Mouse (Mus musculus): ENCODE data around the gene Klf17. TPM values are rescaled to one million over a fixed set of nuclear protein-coding genes. Genes with fewer than 3 reads are reported as not detected.

Gene Klf17
- total and polyA plus RNA-seq, 3 experiments: not detected

GRCm38 (mm10) chr4:117708780-117709550, 56.5 kb downstream of the Klf17 start:
- Histone ChIP-seq H3K9ac (ENCODE audit: insufficient read depth, low read depth) (no peak overlapping the region), H3K27ac (ENCODE audit: insufficient read depth, low read depth) (no peak overlapping the region), H3K4me2 (ENCODE audit: insufficient read depth, low read depth, poor library complexity, severe bottlenecking) (no peak overlapping the region), H3K36me3 (replicated peaks in 1 of 2; ENCODE audit: control insufficient read depth in 1 of 2, insufficient read depth in 1 of 2, low read length in 1 of 2) (no peaks in the 10 kb centered on the region), H3K4me1 (ENCODE audit: control insufficient read depth in 1 of 2, insufficient read depth in 2 of 2) (no peaks in the 10 kb centered on the region), H3K4me3 (replicated peaks in 1 of 3; ENCODE audit: low read depth in 2 of 3, low read length in 2 of 3, poor library complexity in 1 of 3) (no peak overlapping the region), H3K9me3 (replicated peaks; ENCODE audit: low read length) (no peaks in the 10 kb centered on the region), H3K27me3 (replicated peaks) (peaks cover 5% of the 10 kb centered on the region), H3K79me2 (replicated peaks; ENCODE audit: control insufficient read depth, extremely low read depth, insufficient read depth, poor library complexity, severe bottlenecking) (no peaks in the 10 kb centered on the region)
- dilution Hi-C loops (cut with MboI; ENCODE audit: extremely low pct_ligation_motif_present, extremely low pct_unique_long_range_greater_than_20kb, low sequenced_read_pairs) (no loop called here), in situ Hi-C loops (cut with MboI; ENCODE audit: low pct_ligation_motif_present, low pct_unique_long_range_greater_than_20kb, low sequenced_read_pairs) (no loop called here)
- TF ChIP-seq MAFK (IDR thresholded peaks at IDR 0.05; ENCODE audit: insufficient replicate concordance, low read length) (no peak), ZNF384 (IDR thresholded peaks at IDR 0.05; ENCODE audit: low read depth, low read length) (no peak), UBTF (IDR thresholded peaks at IDR 0.05; ENCODE audit: low read depth, low read length) (no peak), MEF2A (IDR thresholded peaks at IDR 0.05; ENCODE audit: borderline replicate concordance, low read depth, low read length) (no peak), RCOR1 (conservative IDR thresholded peaks at IDR 0.05; ENCODE audit: low read depth, low read length) (no peak), POLR2AphosphoS2 (IDR thresholded peaks at IDR 0.05; ENCODE audit: low read depth, low read length) (no peak), MAX (IDR thresholded peaks at IDR 0.05; ENCODE audit: low read length) (no peak), BHLHE40 (IDR thresholded peaks at IDR 0.05; ENCODE audit: low read depth, low read length) (no peak), HCFC1 (IDR thresholded peaks at IDR 0.05; ENCODE audit: low read depth, low read length) (no peak), MYC (IDR thresholded peaks at IDR 0.05; ENCODE audit: low read depth, low read length) (no peak), E2F4 (IDR thresholded peaks at IDR 0.05; ENCODE audit: insufficient replicate concordance, low read depth, low read length) (no peak), GABPA (IDR thresholded peaks at IDR 0.05; ENCODE audit: insufficient replicate concordance, low read depth, low read length) (no peak), TCF12 (IDR thresholded peaks at IDR 0.05; ENCODE audit: low read depth, low read length) (no peak), PAX5 (IDR thresholded peaks at IDR 0.05; ENCODE audit: low read length) (no peak), CTCF (conservative IDR thresholded peaks at IDR 0.05 in 1 of 2, IDR thresholded peaks at IDR 0.05 in 1 of 2; ENCODE audit: low read depth in 2 of 2, low read length in 2 of 2) (no peak), USF2 (conservative IDR thresholded peaks at IDR 0.05; ENCODE audit: low read depth, low read length) (no peak), NELFE (IDR thresholded peaks at IDR 0.05; ENCODE audit: low read depth, low read length) (no peak)
- no peak for DNase-seq (ENCODE audit: extremely low read depth)

Other genes starting within 250 kb of the Klf17 start
- gene Eri3, start 215.3 kb downstream of the Klf17 start, total RNA-seq (2012; rRNA removed): 31.6 and 38.0 TPM in 2 replicates
- gene Eri3, start 215.3 kb downstream of the Klf17 start, total RNA-seq (2014; rRNA removed): 28.4 and 31.2 TPM in 2 replicates
- gene Eri3, start 215.3 kb downstream of the Klf17 start, polyA plus RNA-seq (2012; ENCODE audit: insufficient read length, low read depth): 31.1 and 31.9 TPM in 2 replicates
- gene Dmap1, start 83.4 kb downstream of the Klf17 start, total RNA-seq (2012; rRNA removed): 39.3 and 42.2 TPM in 2 replicates
- gene Dmap1, start 83.4 kb downstream of the Klf17 start, total RNA-seq (2014; rRNA removed): 39.3 and 42.6 TPM in 2 replicates
- gene Dmap1, start 83.4 kb downstream of the Klf17 start, polyA plus RNA-seq (2012; ENCODE audit: insufficient read length, low read depth): 43.4 and 44.5 TPM in 2 replicates
- gene Gm12845, start 41.2 kb downstream of the Klf17 start, total RNA-seq (2012; rRNA removed): 0.08 TPM in 1 of 2 replicates, not detected in the other
- gene Gm12845, start 41.2 kb downstream of the Klf17 start, total RNA-seq (2014; rRNA removed): not detected in 2 replicates
- gene Gm12845, start 41.2 kb downstream of the Klf17 start, polyA plus RNA-seq (2012; ENCODE audit: insufficient read length, low read depth): 0.17 TPM in 1 of 2 replicates, not detected in the other
- 3.9 and 15.6 TPM in 2 replicates for gene Slc6a9, start 68.9 kb upstream of the Klf17 start, total RNA-seq (2012; rRNA removed)
- gene Slc6a9, start 68.9 kb upstream of the Klf17 start, total RNA-seq (2014; rRNA removed): 1.8 and 4.0 TPM in 2 replicates
- gene Slc6a9, start 68.9 kb upstream of the Klf17 start, polyA plus RNA-seq (2012; ENCODE audit: insufficient read length, low read depth): 7.8 and 9.1 TPM in 2 replicates
- gene Ccdc24, start 106.9 kb upstream of the Klf17 start, total RNA-seq (2012; rRNA removed): 0.46 and 0.93 TPM in 2 replicates
- not detected in 2 replicates for gene Ccdc24, start 106.9 kb upstream of the Klf17 start, total RNA-seq (2014; rRNA removed)
- gene Ccdc24, start 106.9 kb upstream of the Klf17 start, polyA plus RNA-seq (2012; ENCODE audit: insufficient read length, low read depth): 0.40 and 0.81 TPM in 2 replicates
- gene B4galt2, start 117.8 kb upstream of the Klf17 start, total RNA-seq (2012; rRNA removed): 0.25 and 0.29 TPM in 2 replicates
- not detected in 2 replicates for gene B4galt2, start 117.8 kb upstream of the Klf17 start, total RNA-seq (2014; rRNA removed)
- 0.14 and 0.22 TPM in 2 replicates for gene B4galt2, start 117.8 kb upstream of the Klf17 start, polyA plus RNA-seq (2012; ENCODE audit: insufficient read length, low read depth)
- 169 and 186 TPM in 2 replicates for gene Atp6v0b, start 121.7 kb upstream of the Klf17 start, total RNA-seq (2012; rRNA removed)
- gene Atp6v0b, start 121.7 kb upstream of the Klf17 start, total RNA-seq (2014; rRNA removed): 165 and 176 TPM in 2 replicates
- gene Atp6v0b, start 121.7 kb upstream of the Klf17 start, polyA plus RNA-seq (2012; ENCODE audit: insufficient read length, low read depth): 189 and 202 TPM in 2 replicates
- gene Dph2, start 126.4 kb upstream of the Klf17 start, total RNA-seq (2012; rRNA removed): 19.8 and 25.8 TPM in 2 replicates
- 20.9 and 21.5 TPM in 2 replicates for gene Dph2, start 126.4 kb upstream of the Klf17 start, total RNA-seq (2014; rRNA removed)
- gene Dph2, start 126.4 kb upstream of the Klf17 start, polyA plus RNA-seq (2012; ENCODE audit: insufficient read length, low read depth): 15.2 and 20.8 TPM in 2 replicates
- gene Ipo13, start 149.4 kb upstream of the Klf17 start, total RNA-seq (2012; rRNA removed): 22.0 and 27.5 TPM in 2 replicates
- 5.9 and 7.4 TPM in 2 replicates for gene Ipo13, start 149.4 kb upstream of the Klf17 start, total RNA-seq (2014; rRNA removed)
- gene Ipo13, start 149.4 kb upstream of the Klf17 start, polyA plus RNA-seq (2012; ENCODE audit: insufficient read length, low read depth): 46.5 and 54.1 TPM in 2 replicates
- not detected in 2 replicates for gene Artn, start 164.1 kb upstream of the Klf17 start, total RNA-seq (2012; rRNA removed)
- gene Artn, start 164.1 kb upstream of the Klf17 start, total RNA-seq (2014; rRNA removed): not detected in 2 replicates
- gene Artn, start 164.1 kb upstream of the Klf17 start, polyA plus RNA-seq (2012; ENCODE audit: insufficient read length, low read depth): not detected in 2 replicates

All from CH12.LX (cell line).